Mouse (Mus musculus) E14TG2a.4 (cell line): ENCODE measurements around the gene Sergef.

Source experiments
- CTCF ChIP-seq: conservative IDR thresholded peaks from 2 replicates; pipeline ENCODE4 v1.5.1; 2014; ENCODE audit warnings: low read length
- NANOG ChIP-seq: IDR thresholded peaks from 2 replicates; pipeline ENCODE4 v1.6.1; 2014; ENCODE audit warnings: borderline replicate concordance, low read length, mixed read lengths

DNA sequence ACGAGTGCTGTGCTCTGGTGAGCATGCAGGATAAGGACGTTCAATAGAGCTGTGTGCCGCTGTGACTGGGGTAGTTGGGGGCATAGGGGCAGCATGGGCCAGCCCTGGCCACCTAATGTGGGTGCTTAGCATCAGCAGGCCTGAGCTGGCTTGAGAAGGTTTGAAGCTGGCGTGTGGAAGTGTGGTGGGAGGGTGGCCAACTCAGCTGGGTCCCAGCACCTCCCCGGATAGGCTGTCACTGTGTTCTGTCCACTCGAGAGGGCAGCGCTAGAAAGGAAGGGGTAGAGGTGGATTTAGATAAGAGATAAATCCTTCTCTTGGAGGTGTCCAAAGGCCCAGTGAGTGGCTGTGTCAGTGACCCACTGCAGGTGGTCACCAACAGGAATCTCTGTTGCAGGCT, 222.1 kb downstream of the Sergef start:
- TF ChIP-seq CTCF (no peak), NANOG (no peak)
